Mouse (Mus musculus) urinary bladder, adult 18-20 months (tissue): ENCODE data around the gene Helt.

ENCODE experiments used
- DNase-seq, 2 experiments: peaks; one replicate each; pipeline ENCODE4 v3.0.0; 2022; ENCODE audit warnings: low spot score in 2 of 2, mixed read lengths in 2 of 2

Helt gene

GRCm38 (mm10) chr8:46294181-46294892 is at the start of gene Helt:
Helt (minus strand) TSS chr8:46294671.
- DNase-seq, result no peak

- DNase-seq, result no peak
These were observed 47.8 kb upstream of the Helt start for GRCm38 (mm10) chr8:46342272-46342671.

GRCm38 (mm10) chr8:46340381-46341273 is 46.2 kb upstream of the Helt start:
- no peak for DNase-seq

GRCm38 (mm10) chr8:46339317-46339716 is 44.8 kb upstream of the Helt start:
- no peak for DNase-seq

GRCm38 (mm10) chr8:46336351-46336750 is 41.9 kb upstream of the Helt start:
- DNase-seq, result no peak

- DNase-seq, result no peak
These were observed 38.1 kb upstream of the Helt start for GRCm38 (mm10) chr8:46332389-46333061.

- no peak for DNase-seq
These were observed 37.3 kb upstream of the Helt start for GRCm38 (mm10) chr8:46331801-46332200.

- no peak for DNase-seq
These were observed 34.9 kb upstream of the Helt start for GRCm38 (mm10) chr8:46329396-46329795.

GRCm38 (mm10) chr8:46327284-46327683 is 32.8 kb upstream of the Helt start:
- DNase-seq, result no peak

GRCm38 (mm10) chr8:46326715-46327114 is 32.2 kb upstream of the Helt start:
- DNase-seq, result no peak

GRCm38 (mm10) chr8:46324676-46325075 is 30.2 kb upstream of the Helt start:
- no peak for DNase-seq

- no peak for DNase-seq
These were observed 29.3 kb upstream of the Helt start for GRCm38 (mm10) chr8:46323672-46324191.

GRCm38 (mm10) chr8:46322833-46323232 is 28.4 kb upstream of the Helt start:
- DNase-seq, result no peak

GRCm38 (mm10) chr8:46322421-46322820 is 27.9 kb upstream of the Helt start:
- no peak for DNase-seq

GRCm38 (mm10) chr8:46318802-46319201 is 24.3 kb upstream of the Helt start:
- no peak for DNase-seq

GRCm38 (mm10) chr8:46317161-46317560 is 22.7 kb upstream of the Helt start:
- DNase-seq, result no peak

GRCm38 (mm10) chr8:46313798-46314197 is 19.3 kb upstream of the Helt start:
- DNase-seq, result no peak

- DNase-seq, result peak; percentile 58 to 71
These were observed 16.7 kb upstream of the Helt start for GRCm38 (mm10) chr8:46311159-46311558.

- no peak for DNase-seq
These were observed 13.7 kb upstream of the Helt start for GRCm38 (mm10) chr8:46308189-46308588.

GRCm38 (mm10) chr8:46305733-46306349 is 11.4 kb upstream of the Helt start:
- no peak for DNase-seq

- DNase-seq, result no peak
These were observed 7.7 kb upstream of the Helt start for GRCm38 (mm10) chr8:46302121-46302520.

GRCm38 (mm10) chr8:46298847-46299246 is 4.4 kb upstream of the Helt start:
- DNase-seq, result no peak
